Mouse (Mus musculus) kidney, embryonic 16.5 days (tissue): Measurements from ENCODE around the gene Aebp1. TPM values are rescaled to one million over a fixed set of nuclear protein-coding genes. Genes with fewer than 3 reads are reported as not detected.

Source experiments
- ATAC-seq: fragments of 200-750 bp; cut with Nextera tagmentation; 2 replicates; pipeline ENCODE4 v1.8.0; 2017; ENCODE audit warnings: moderate TSS enrichment; ENCODE audit not compliant: low FRiP score, low TSS enrichment
- H3K27ac ChIP-seq: fragments of 300-500 bp; sonication (generic); 2 replicates; pipeline ENCODE4 v1.5.1; 2014; ENCODE audit warnings: low read length
- H3K27me3 ChIP-seq: fragments of 300-500 bp; sonication (generic); 2 replicates; pipeline ENCODE4 v1.6.1; 2014; ENCODE audit warnings: low read length, control low read depth, mixed read lengths; ENCODE audit not compliant: insufficient read depth
- H3K36me3 ChIP-seq: fragments of 300-500 bp; sonication (generic); 2 replicates; pipeline ENCODE4 v1.6.1; 2014; ENCODE audit warnings: low read length, control low read depth, mixed read lengths; ENCODE audit not compliant: insufficient read depth
- H3K4me1 ChIP-seq: fragments of 300-500 bp; sonication (generic); 2 replicates; pipeline ENCODE4 v1.6.1; 2014; ENCODE audit warnings: low read length, control low read depth, mixed read lengths; ENCODE audit not compliant: insufficient read depth
- H3K4me2 ChIP-seq: fragments of 300-500 bp; sonication (generic); replicated peaks from 2 replicates; pipeline ENCODE4 v1.6.1; 2014; ENCODE audit warnings: low read depth, low read length
- H3K4me3 ChIP-seq: fragments of 300-500 bp; sonication (generic); 2 replicates; pipeline ENCODE4 v1.5.1; 2014; ENCODE audit warnings: mild to moderate bottlenecking, low read length
- H3K9ac ChIP-seq: fragments of 300-500 bp; sonication (generic); replicated peaks from 2 replicates; pipeline ENCODE4 v1.6.1; 2014; ENCODE audit warnings: low read length
- H3K9me3 ChIP-seq: fragments of 300-500 bp; sonication (generic); 2 replicates; pipeline ENCODE4 v1.6.1; 2016; ENCODE audit warnings: low read length, control low read depth
- WGBS: fragments of 180-500 bp; shearing (Covaris S2); extraction: QIAGEN DNeasy Blood & Tissue Kit; methylation state at CpG from one replicate; pipeline ENCODE4 v1.1.7; 2014; 5-methylcytosine and 5-hydroxymethylcytosine counted together
- polyA plus RNA-seq: library from polyadenylated mRNA; unstranded; fragments of >200 nt; fragmentation: Nextera tagmentation; extraction: Ambion mirVana; gene quantifications from 2 replicates; pipeline ENCODE4 v1.2.1, GENCODE M21; 2015

The Aebp1 gene
- polyA plus RNA-seq, 1 experiment from 2014 or later, result 61.1 TPM

GRCm38 (mm10) chr11:5901320-5901719, 39.6 kb downstream of the Aebp1 start:
- Histone ChIP-seq H3K36me3 (no peaks in the 10 kb centered on the region), H3K27me3 (peaks cover 8% of the 10 kb centered on the region; the same call in 1 of the 2 replicates), H3K4me1 (peaks cover 31% of the 10 kb centered on the region), H3K9ac (peak overlapping the region; percentile 57), H3K4me2 (peak overlapping the region; percentile 76), H3K27ac (no peak overlapping the region), H3K4me3 (peak overlapping the region; percentile 40), H3K9me3 (no peaks in the 10 kb centered on the region)
- ATAC-seq, result no peak
- 19% methylated on average over 3 of the region's 3 CpGs for WGBS

GRCm38 (mm10) chr11:5901950-5902349, 40.2 kb downstream of the Aebp1 start:
- peak overlapping the region; percentile 57 for H3K9ac ChIP-seq
- H3K4me2 ChIP-seq, result peak overlapping the region; percentile 76
- ATAC-seq, result peak; percentile 65
- peak overlapping the region; percentile 40 for H3K4me3 ChIP-seq
- 1% methylated on average over 32 of the region's 32 CpGs for WGBS
- H3K27ac ChIP-seq, result no peak overlapping the region
- H3K36me3 ChIP-seq, result no peaks in the 10 kb centered on the region
- no peaks in the 10 kb centered on the region for H3K9me3 ChIP-seq
- peaks cover 30% of the 10 kb centered on the region for H3K4me1 ChIP-seq
- peaks cover 8% of the 10 kb centered on the region; the same call in 1 of the 2 replicates for H3K27me3 ChIP-seq

- no peak overlapping the region for H3K27ac ChIP-seq
- 11% methylated on average over 6 of the region's 6 CpGs for WGBS
- no peaks in the 10 kb centered on the region for H3K9me3 ChIP-seq
- ATAC-seq, result peak; percentile 60
- H3K36me3 ChIP-seq, result no peaks in the 10 kb centered on the region
- H3K27me3 ChIP-seq, result peaks cover 8% of the 10 kb centered on the region; the same call in 1 of the 2 replicates
- peak overlapping the region; percentile 40 for H3K4me3 ChIP-seq
- peak overlapping the region; percentile 57 for H3K9ac ChIP-seq
- peaks cover 25% of the 10 kb centered on the region for H3K4me1 ChIP-seq
- H3K4me2 ChIP-seq, result peak overlapping the region; percentile 76
Measured at GRCm38 (mm10) chr11:5902390-5902789, 40.6 kb downstream of the Aebp1 start.

- H3K27ac ChIP-seq, result no peak overlapping the region
- no peak for ATAC-seq
- H3K4me1 ChIP-seq, result peaks cover 13% of the 10 kb centered on the region
- no peaks in the 10 kb centered on the region for H3K36me3 ChIP-seq
- no peaks in the 10 kb centered on the region for H3K9me3 ChIP-seq
- H3K9ac ChIP-seq, result no peak overlapping the region
- H3K27me3 ChIP-seq, result peaks cover 8% of the 10 kb centered on the region; the same call in 1 of the 2 replicates
- H3K4me2 ChIP-seq, result no peak overlapping the region
- H3K4me3 ChIP-seq, result no peak overlapping the region
- 90% methylated on average over 2 of the region's 2 CpGs for WGBS
Measured at GRCm38 (mm10) chr11:5903844-5904243, 42.1 kb downstream of the Aebp1 start.

- 77% methylated on average over 19 of the region's 19 CpGs for WGBS
Measured at GRCm38 (mm10) chr11:5904357-5904756, 42.6 kb downstream of the Aebp1 start.

GRCm38 (mm10) chr11:5904871-5905270, 43.1 kb downstream of the Aebp1 start:
- H3K27ac ChIP-seq, result no peak overlapping the region
- peaks cover 8% of the 10 kb centered on the region; the same call in 1 of the 2 replicates for H3K27me3 ChIP-seq
- H3K4me3 ChIP-seq, result no peak overlapping the region
- no peak overlapping the region for H3K4me2 ChIP-seq
- H3K9ac ChIP-seq, result no peak overlapping the region
- ATAC-seq, result no peak
- 93% methylated on average over 6 of the region's 6 CpGs for WGBS
- H3K4me1 ChIP-seq, result peaks cover 13% of the 10 kb centered on the region
- H3K9me3 ChIP-seq, result no peaks in the 10 kb centered on the region
- H3K36me3 ChIP-seq, result no peaks in the 10 kb centered on the region

More at GRCm38 (mm10) chr11:5904357-5904756, 42.6 kb downstream of the Aebp1 start:
- peaks cover 8% of the 10 kb centered on the region; the same call in 1 of the 2 replicates for H3K27me3 ChIP-seq
- no peak for ATAC-seq
- H3K4me2 ChIP-seq, result no peak overlapping the region
- H3K4me1 ChIP-seq, result peaks cover 13% of the 10 kb centered on the region
- H3K27ac ChIP-seq, result no peak overlapping the region
- no peak overlapping the region for H3K9ac ChIP-seq
- H3K9me3 ChIP-seq, result no peaks in the 10 kb centered on the region
- H3K36me3 ChIP-seq, result no peaks in the 10 kb centered on the region
- H3K4me3 ChIP-seq, result no peak overlapping the region

GRCm38 (mm10) chr11:5905778-5906518, 44.2 kb downstream of the Aebp1 start:
- WGBS, result 83% methylated on average over 10 of the region's 10 CpGs
- no peak overlapping the region for H3K27ac ChIP-seq
- no peaks in the 10 kb centered on the region for H3K36me3 ChIP-seq
- no peaks in the 10 kb centered on the region for H3K9me3 ChIP-seq
- H3K4me3 ChIP-seq, result no peak overlapping the region
- H3K4me2 ChIP-seq, result no peak overlapping the region
- peaks cover 13% of the 10 kb centered on the region for H3K4me1 ChIP-seq
- H3K9ac ChIP-seq, result no peak overlapping the region
- no peak for ATAC-seq
- H3K27me3 ChIP-seq, result peaks cover 8% of the 10 kb centered on the region; the same call in 1 of the 2 replicates

GRCm38 (mm10) chr11:5907096-5907495, 45.3 kb downstream of the Aebp1 start:
- no peaks in the 10 kb centered on the region for H3K9me3 ChIP-seq
- no peaks in the 10 kb centered on the region for H3K36me3 ChIP-seq
- no peak overlapping the region for H3K9ac ChIP-seq
- peaks cover 5% of the 10 kb centered on the region for H3K4me1 ChIP-seq
- no peak for ATAC-seq
- 0 out of 2 replicates have a peak, but pooled peaks cover 5% of the 10 kb centered on the region for H3K27me3 ChIP-seq
- H3K27ac ChIP-seq, result no peak overlapping the region
- 49% methylated on average over 5 of the region's 5 CpGs for WGBS
- no peak overlapping the region for H3K4me2 ChIP-seq
- H3K4me3 ChIP-seq, result no peak overlapping the region

GRCm38 (mm10) chr11:5908642-5909041, 46.9 kb downstream of the Aebp1 start:
- Histone ChIP-seq H3K4me2 (no peak overlapping the region), H3K9me3 (no peaks in the 10 kb centered on the region)
- ATAC-seq, result no peak

GRCm38 (mm10) chr11:5912635-5913034, 50.9 kb downstream of the Aebp1 start:
- no peaks in the 10 kb centered on the region for H3K9me3 ChIP-seq
- no peak overlapping the region for H3K9ac ChIP-seq
- WGBS, result 28% methylated on average over 5 of the region's 5 CpGs
- no peaks in the 10 kb centered on the region for H3K4me1 ChIP-seq
- H3K27ac ChIP-seq, result no peak overlapping the region
- no peaks in the 10 kb centered on the region for H3K36me3 ChIP-seq
- H3K27me3 ChIP-seq, result no peaks in the 10 kb centered on the region
- H3K4me3 ChIP-seq, result no peak overlapping the region
- no peak overlapping the region for H3K4me2 ChIP-seq
- peak; percentile 74; the same call in 1 of the 2 replicates for ATAC-seq

More at GRCm38 (mm10) chr11:5908642-5909041, 46.9 kb downstream of the Aebp1 start:
- Histone ChIP-seq H3K36me3 (no peaks in the 10 kb centered on the region), H3K4me1 (no peaks in the 10 kb centered on the region), H3K27ac (no peak overlapping the region), H3K9ac (no peak overlapping the region), H3K4me3 (no peak overlapping the region), H3K27me3 (no peaks in the 10 kb centered on the region)
- 65% methylated on average over 4 of the region's 4 CpGs for WGBS
